Mouse (Mus musculus): ENCODE measurements around the gene Olfr1495. TPM values are rescaled to one million over a fixed set of nuclear protein-coding genes. Genes with fewer than 3 reads are reported as not detected.
"Not testable (repeated sequence)": the region's sequence is repeated elsewhere in the genome, so short reads cannot be mapped to it uniquely, and the experiment has no call there.

The Olfr1495 gene
- total and polyA plus RNA-seq, 2 experiments = not detected

GRCm38 (mm10) chr19:13798102-13798501 is 33.7 kb downstream of the Olfr1495 start, which contains the start of gene Olfr1497:
Olfr1497 (minus strand) TSS chr19:13798202.
- Histone ChIP-seq H3K9ac (ENCODE audit: low read depth, low read length) (no peak within 1 kb of the TSS), H3K36me3 (ENCODE audit: control insufficient read depth, insufficient read depth, low read length) (no peaks in the 10 kb centered on the region), H3K4me3 (ENCODE audit: insufficient read depth, low read depth, low read length) (no peak within 1 kb of the TSS), H3K27me3 (ENCODE audit: control insufficient read depth, insufficient read depth, low read length) (no peaks in the 10 kb centered on the region), H3K79me2 (ENCODE audit: control insufficient read depth, insufficient read depth, low read length) (no peaks in the 10 kb centered on the region), H3K27ac (replicated peaks; ENCODE audit: insufficient read depth, low read depth, low read length) (no peak within 1 kb of the TSS), H3K4me1 (ENCODE audit: control insufficient read depth, insufficient read depth, low read length) (no peaks in the 10 kb centered on the region)
- TF ChIP-seq CTCF (IDR thresholded peaks at IDR 0.05; ENCODE audit: low read depth, low read length) (no peak), POLR2A (IDR thresholded peaks at IDR 0.05; ENCODE audit: extremely low read depth, insufficient read depth, low read length) (no peak)
- DNase-seq (ENCODE audit: extremely low read depth, low read depth, low spot score) = no peak

DNA sequence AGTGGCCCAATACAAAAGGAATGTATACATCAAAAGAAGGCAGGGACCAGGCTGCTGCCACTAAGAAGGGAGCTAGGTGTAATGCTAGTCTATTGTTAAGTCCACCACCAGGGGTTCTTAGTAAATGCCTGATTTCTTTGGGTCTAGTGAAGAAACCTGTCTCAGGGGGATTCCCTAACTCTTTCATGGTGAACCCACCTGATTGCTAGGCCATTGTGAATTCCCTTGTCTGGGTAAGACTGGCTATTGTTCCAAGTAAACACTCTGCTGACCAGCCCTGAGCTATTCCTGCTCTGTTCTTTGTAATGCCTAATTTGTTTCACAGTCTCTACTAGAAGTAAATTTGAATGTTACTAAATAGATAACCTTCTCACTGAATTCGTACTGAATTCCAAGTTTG is 41.1 kb downstream of the Olfr1495 start:
- not testable (repeated sequence) for H3K27me3 ChIP-seq (ENCODE audit: control insufficient read depth, insufficient read depth, low read length); H3K36me3 ChIP-seq (ENCODE audit: control insufficient read depth, insufficient read depth, low read length); H3K4me1 ChIP-seq (ENCODE audit: control insufficient read depth, insufficient read depth, low read length); H3K27ac ChIP-seq (replicated peaks; ENCODE audit: insufficient read depth, low read depth, low read length); H3K79me2 ChIP-seq (ENCODE audit: control insufficient read depth, insufficient read depth, low read length); H3K9ac ChIP-seq (ENCODE audit: low read depth, low read length); H3K4me3 ChIP-seq (ENCODE audit: insufficient read depth, low read depth, low read length); DNase-seq (ENCODE audit: extremely low read depth, low read depth, low spot score)
- 51% methylated on average over 1 of the region's 1 CpGs for WGBS

DNA sequence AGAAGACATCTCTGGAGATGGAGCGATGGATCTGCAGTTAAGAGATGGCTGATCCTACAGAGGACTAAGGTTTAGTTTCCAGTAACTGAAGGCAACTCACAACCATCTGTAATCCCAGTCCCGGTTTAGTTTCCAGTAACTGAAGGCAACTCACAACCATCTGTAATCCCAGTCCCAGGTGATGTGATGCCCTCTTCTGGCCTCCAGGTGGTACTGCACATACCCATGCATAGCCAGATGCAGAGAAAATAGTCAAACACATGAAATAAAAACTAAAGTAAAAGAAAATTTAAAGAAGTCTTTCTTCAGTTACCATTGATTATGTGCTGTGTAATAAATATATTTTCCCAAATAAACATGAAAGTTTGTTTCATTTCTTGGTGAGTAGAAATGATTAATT is 48.4 kb downstream of the Olfr1495 start:
- TF ChIP-seq CTCF (IDR thresholded peaks at IDR 0.05; ENCODE audit: low read depth, low read length) (peak; percentile 8; the same call in 1 of the 2 replicates), POLR2A (IDR thresholded peaks at IDR 0.05; ENCODE audit: extremely low read depth, insufficient read depth, low read length) (no peak)
- Histone ChIP-seq H3K79me2 (ENCODE audit: control insufficient read depth, insufficient read depth, low read length) (no peaks in the 10 kb centered on the region), H3K27me3 (ENCODE audit: control insufficient read depth, insufficient read depth, low read length) (no peaks in the 10 kb centered on the region), H3K27ac (replicated peaks; ENCODE audit: insufficient read depth, low read depth, low read length) (no peak overlapping the region), H3K36me3 (ENCODE audit: control insufficient read depth, insufficient read depth, low read length) (no peaks in the 10 kb centered on the region), H3K4me1 (ENCODE audit: control insufficient read depth, insufficient read depth, low read length) (no peaks in the 10 kb centered on the region), H3K9ac (ENCODE audit: low read depth, low read length) (no peak overlapping the region), H3K4me3 (ENCODE audit: insufficient read depth, low read depth, low read length) (no peak overlapping the region)
- DNase-seq (ENCODE audit: extremely low read depth, low read depth, low spot score) = no peak
- 58% methylated on average over 2 of the region's 2 CpGs for WGBS

DNA sequence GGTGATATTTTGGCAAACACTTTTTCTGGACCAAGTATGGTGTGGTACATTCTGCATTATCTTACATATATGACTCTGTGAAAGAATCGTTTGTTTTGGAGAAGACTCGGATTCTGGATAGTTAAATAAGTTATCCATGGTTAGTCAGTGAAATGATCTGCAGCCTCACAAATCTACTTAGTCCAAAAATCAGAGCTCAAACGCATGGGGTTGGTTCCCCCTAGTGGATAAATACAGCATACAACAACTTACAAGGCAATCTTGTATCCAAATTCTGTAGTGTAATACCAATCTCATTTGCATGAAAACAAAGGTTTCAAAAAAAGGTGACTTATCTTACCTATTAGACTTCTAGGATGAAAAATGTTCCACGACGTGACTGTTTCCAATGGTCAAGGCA is 54.4 kb downstream of the Olfr1495 start:
- no peaks in the 10 kb centered on the region for H3K36me3 ChIP-seq (ENCODE audit: control insufficient read depth, insufficient read depth, low read length)
- no peaks in the 10 kb centered on the region for H3K27me3 ChIP-seq (ENCODE audit: control insufficient read depth, insufficient read depth, low read length)
- WGBS = 31% methylated on average over 5 of the region's 5 CpGs
- no peaks in the 10 kb centered on the region for H3K4me1 ChIP-seq (ENCODE audit: control insufficient read depth, insufficient read depth, low read length)
- DNase-seq (ENCODE audit: extremely low read depth, low read depth, low spot score) = peak; percentile 12
- no peak overlapping the region for H3K27ac ChIP-seq (replicated peaks; ENCODE audit: insufficient read depth, low read depth, low read length)
- no peak overlapping the region for H3K4me3 ChIP-seq (ENCODE audit: insufficient read depth, low read depth, low read length)
- no peak overlapping the region for H3K9ac ChIP-seq (ENCODE audit: low read depth, low read length)
- TF ChIP-seq POLR2A (IDR thresholded peaks at IDR 0.05; ENCODE audit: extremely low read depth, insufficient read depth, low read length) = no peak
- 0 out of 2 replicates have a peak, but pooled peaks have one; percentile 12 for TF ChIP-seq CTCF (IDR thresholded peaks at IDR 0.05; ENCODE audit: low read depth, low read length)
- no peaks in the 10 kb centered on the region for H3K79me2 ChIP-seq (ENCODE audit: control insufficient read depth, insufficient read depth, low read length)

DNA sequence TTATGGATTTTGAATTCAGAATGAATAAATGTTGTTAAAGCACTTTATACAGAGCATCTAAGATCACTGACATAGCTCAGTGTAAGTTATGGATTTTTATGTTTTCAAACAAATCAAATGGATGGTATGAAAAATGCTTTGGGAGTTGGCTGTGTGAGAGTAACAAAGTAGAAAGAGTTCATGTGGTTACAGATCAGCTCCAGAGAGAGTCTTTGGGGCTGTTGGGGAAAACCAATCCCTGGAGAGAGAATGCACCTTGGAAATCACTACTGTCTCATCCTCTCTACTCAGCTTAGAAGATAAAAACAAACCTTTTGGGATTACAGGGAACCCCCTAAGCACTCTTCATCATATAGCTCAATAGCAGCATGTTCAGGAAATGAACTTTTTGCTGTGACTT is 54.9 kb downstream of the Olfr1495 start, which contains the start of gene Olfr1499:
TSS of gene Olfr1499 (minus strand) at position 101 of the 400 bp plus-strand sequence.
- DNase-seq (ENCODE audit: extremely low read depth, low read depth, low spot score) = no peak
- no peaks in the 10 kb centered on the region for H3K27me3 ChIP-seq (ENCODE audit: control insufficient read depth, insufficient read depth, low read length)
- TF ChIP-seq POLR2A (IDR thresholded peaks at IDR 0.05; ENCODE audit: extremely low read depth, insufficient read depth, low read length) (no peak), CTCF (IDR thresholded peaks at IDR 0.05; ENCODE audit: low read depth, low read length) (no peak)

More for the DNA sequence above, 54.9 kb downstream of the Olfr1495 start, which contains the start of gene Olfr1499:
- no peak within 1 kb of the TSS for H3K27ac ChIP-seq (replicated peaks; ENCODE audit: insufficient read depth, low read depth, low read length)
- H3K36me3 ChIP-seq (ENCODE audit: control insufficient read depth, insufficient read depth, low read length) = no peaks in the 10 kb centered on the region
- H3K4me1 ChIP-seq (ENCODE audit: control insufficient read depth, insufficient read depth, low read length) = no peaks in the 10 kb centered on the region
- H3K9ac ChIP-seq (ENCODE audit: low read depth, low read length) = no peak within 1 kb of the TSS
- no peaks in the 10 kb centered on the region for H3K79me2 ChIP-seq (ENCODE audit: control insufficient read depth, insufficient read depth, low read length)
- H3K4me3 ChIP-seq (ENCODE audit: insufficient read depth, low read depth, low read length) = no peak within 1 kb of the TSS

Other genes starting within 250 kb of the Olfr1495 start
- not detected in 2 replicates for gene Olfr1480, start 236.7 kb upstream of the Olfr1495 start, total RNA-seq (2014; rRNA removed)
- not detected in 2 replicates for gene Olfr1480, start 236.7 kb upstream of the Olfr1495 start, polyA plus RNA-seq (2012; rRNA removed)
- gene Olfr1484, start 181.1 kb upstream of the Olfr1495 start, total RNA-seq (2014; rRNA removed) = not detected in 2 replicates
- gene Olfr1484, start 181.1 kb upstream of the Olfr1495 start, polyA plus RNA-seq (2012; rRNA removed) = not detected in 2 replicates
- not detected in 2 replicates for gene Olfr1487, start 147.2 kb upstream of the Olfr1495 start, total RNA-seq (2014; rRNA removed)
- gene Olfr1487, start 147.2 kb upstream of the Olfr1495 start, polyA plus RNA-seq (2012; rRNA removed) = not detected in 2 replicates
- not detected in 2 replicates for gene Olfr1489, start 133.0 kb upstream of the Olfr1495 start, total RNA-seq (2014; rRNA removed)
- not detected in 2 replicates for gene Olfr1489, start 133.0 kb upstream of the Olfr1495 start, polyA plus RNA-seq (2012; rRNA removed)
- not detected in 2 replicates for gene Olfr1490, start 113.5 kb upstream of the Olfr1495 start, total RNA-seq (2014; rRNA removed)
- gene Olfr1490, start 113.5 kb upstream of the Olfr1495 start, polyA plus RNA-seq (2012; rRNA removed) = not detected in 2 replicates
- not detected in 2 replicates for gene Olfr1491, start 67.3 kb upstream of the Olfr1495 start, total RNA-seq (2014; rRNA removed)
- not detected in 2 replicates for gene Olfr1491, start 67.3 kb upstream of the Olfr1495 start, polyA plus RNA-seq (2012; rRNA removed)
- not detected in 2 replicates for gene Olfr1493-ps1, start 41.3 kb upstream of the Olfr1495 start, total RNA-seq (2014; rRNA removed)
- not detected in 2 replicates for gene Olfr1493-ps1, start 41.3 kb upstream of the Olfr1495 start, polyA plus RNA-seq (2012; rRNA removed)
- not detected in 2 replicates for gene Olfr1494, start 24.9 kb upstream of the Olfr1495 start, total RNA-seq (2014; rRNA removed)
- not detected in 2 replicates for gene Olfr1494, start 24.9 kb upstream of the Olfr1495 start, polyA plus RNA-seq (2012; rRNA removed)
- not detected in 2 replicates for gene Olfr1496, start 13.3 kb downstream of the Olfr1495 start, total RNA-seq (2014; rRNA removed)
- gene Olfr1496, start 13.3 kb downstream of the Olfr1495 start, polyA plus RNA-seq (2012; rRNA removed) = not detected in 2 replicates
- gene Olfr1497, start 33.6 kb downstream of the Olfr1495 start, total RNA-seq (2014; rRNA removed) = not detected in 2 replicates
- gene Olfr1497, start 33.6 kb downstream of the Olfr1495 start, polyA plus RNA-seq (2012; rRNA removed) = not detected in 2 replicates
- gene Olfr1499, start 54.8 kb downstream of the Olfr1495 start, total RNA-seq (2014; rRNA removed) = not detected in 2 replicates
- gene Olfr1499, start 54.8 kb downstream of the Olfr1495 start, polyA plus RNA-seq (2012; rRNA removed) = not detected in 2 replicates
- not detected in 2 replicates for gene Olfr1500, start 65.9 kb downstream of the Olfr1495 start, total RNA-seq (2014; rRNA removed)
- not detected in 2 replicates for gene Olfr1500, start 65.9 kb downstream of the Olfr1495 start, polyA plus RNA-seq (2012; rRNA removed)
- not detected in 2 replicates for gene Olfr1501, start 86.1 kb downstream of the Olfr1495 start, total RNA-seq (2014; rRNA removed)
- gene Olfr1501, start 86.1 kb downstream of the Olfr1495 start, polyA plus RNA-seq (2012; rRNA removed) = not detected in 2 replicates
- gene Olfr1502, start 97.2 kb downstream of the Olfr1495 start, total RNA-seq (2014; rRNA removed) = not detected in 2 replicates
- gene Olfr1502, start 97.2 kb downstream of the Olfr1495 start, polyA plus RNA-seq (2012; rRNA removed) = not detected in 2 replicates
- not detected in 2 replicates for gene Olfr1504, start 133.3 kb downstream of the Olfr1495 start, total RNA-seq (2014; rRNA removed)
- not detected in 2 replicates for gene Olfr1504, start 133.3 kb downstream of the Olfr1495 start, polyA plus RNA-seq (2012; rRNA removed)
- not detected in 2 replicates for gene Olfr1505, start 148.9 kb downstream of the Olfr1495 start, total RNA-seq (2014; rRNA removed)
- not detected in 2 replicates for gene Olfr1505, start 148.9 kb downstream of the Olfr1495 start, polyA plus RNA-seq (2012; rRNA removed)

Data from liver, adult 2 months (tissue).